Mouse (Mus musculus): ENCODE results near the gene Atg10.
A peak's percentile ranks its signal among the peaks of the same experiment; 100 is the strongest.
"Not testable (repeated sequence)": the region's sequence is repeated elsewhere in the genome, so short reads cannot be mapped to it uniquely, and the experiment has no call there.

The Atg10 gene

DNA sequence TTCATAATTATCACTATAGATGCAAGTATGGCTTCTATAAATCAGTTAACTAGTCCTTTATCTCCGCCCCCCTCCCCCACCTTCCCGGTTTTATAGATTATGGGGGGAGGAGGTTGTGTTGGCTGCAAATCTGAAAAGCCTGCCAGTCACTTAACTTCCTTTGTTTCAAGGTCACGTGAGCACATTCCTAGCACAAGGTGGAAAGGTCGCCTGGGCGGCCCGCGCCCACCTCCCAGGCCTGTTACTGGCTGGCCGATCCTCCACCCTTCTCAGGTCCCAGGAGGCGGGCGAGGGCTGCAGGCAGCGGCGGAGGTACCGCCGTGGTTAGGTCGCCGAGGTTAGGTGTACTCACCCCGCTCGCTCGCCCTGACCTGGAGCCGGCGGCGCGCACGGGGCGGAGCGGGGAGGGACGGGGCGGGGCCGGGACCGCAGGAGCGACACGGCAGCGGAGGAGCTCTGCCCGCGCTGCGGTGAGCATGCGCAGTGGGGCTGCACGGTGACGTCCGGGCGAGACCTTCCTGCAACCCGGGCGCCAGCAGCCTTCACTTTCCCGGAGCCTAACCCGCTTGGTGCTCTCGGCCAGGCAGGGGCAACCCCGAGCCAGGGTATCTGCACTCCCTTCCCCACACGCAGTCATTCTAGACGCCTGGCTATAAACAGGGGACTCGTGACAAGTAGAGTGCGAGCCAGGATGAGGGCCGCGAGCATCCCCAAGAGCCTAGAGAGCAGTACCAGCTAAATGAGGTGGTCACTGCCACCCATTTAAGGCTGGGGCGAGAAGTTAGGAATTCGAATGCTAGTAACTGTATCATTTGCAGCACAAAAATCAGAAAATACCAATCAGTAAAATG, at the start of gene Atg10:
Gene Atg10 (minus strand): TSS at position 382 of the 851 bp plus-strand sequence.
- DNase-seq (ENCODE audit: low read depth): peak; percentile 86

DNA sequence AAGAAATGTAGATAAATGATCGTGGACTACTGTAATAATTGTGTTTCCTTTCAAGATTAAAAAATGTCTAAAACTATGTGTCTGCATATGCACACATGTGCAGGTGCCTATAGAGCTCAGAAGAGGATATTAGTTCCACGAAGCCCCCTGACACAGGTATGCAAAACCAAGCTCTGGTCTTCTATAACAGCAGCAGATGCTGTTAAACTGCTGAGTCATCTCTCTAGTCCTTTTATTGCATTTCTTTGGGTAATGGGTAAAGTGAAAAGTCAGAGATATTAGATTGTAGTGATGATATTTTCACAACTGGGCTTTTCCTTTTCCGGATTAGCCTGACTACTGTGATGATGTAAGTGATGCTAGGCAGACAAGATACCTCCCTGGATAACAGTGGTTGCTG, 28.6 kb upstream of the Atg10 start:
- no peak for DNase-seq (ENCODE audit: low read depth)

DNA sequence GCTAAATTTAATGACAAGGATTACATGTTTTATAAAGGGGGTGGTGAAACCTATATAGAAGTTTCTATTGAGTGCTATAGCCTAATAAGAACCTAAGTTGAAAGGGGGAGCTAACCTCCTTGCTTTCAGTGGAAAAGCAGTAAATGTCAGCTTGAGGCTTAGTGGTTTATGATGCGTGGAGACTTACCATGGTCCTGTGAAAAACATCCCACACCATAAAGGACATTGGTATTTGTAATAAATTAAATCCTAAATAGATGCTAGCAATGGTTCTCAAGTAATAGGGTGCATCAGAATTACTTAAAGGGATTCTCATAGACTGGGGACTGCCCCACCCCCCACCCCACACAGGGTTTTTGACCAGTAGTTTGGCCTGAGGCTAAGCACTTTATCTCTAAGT, 27.9 kb upstream of the Atg10 start:
- no peak for DNase-seq (ENCODE audit: low read depth)

DNA sequence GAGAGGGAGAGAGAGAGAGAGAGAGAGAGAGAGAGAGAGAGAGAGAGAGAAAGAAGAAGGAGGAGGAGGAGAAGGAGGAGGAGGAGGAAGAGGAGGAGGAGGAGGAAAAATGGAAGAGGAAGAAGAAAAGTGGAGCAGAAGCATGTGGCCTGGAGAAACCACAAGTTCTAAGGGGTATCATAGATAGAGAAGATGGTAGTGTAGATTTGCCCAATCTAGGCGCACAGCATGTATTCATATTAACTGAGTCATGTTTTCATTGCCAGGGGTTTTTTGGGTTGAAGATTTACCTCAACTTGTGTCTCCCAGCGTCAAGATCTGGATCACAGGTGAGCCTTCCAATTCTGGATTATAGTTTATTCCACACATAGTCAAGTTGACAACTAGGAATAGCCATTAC, 26.3 kb upstream of the Atg10 start:
- not testable (repeated sequence) for DNase-seq (ENCODE audit: low read depth)

DNA sequence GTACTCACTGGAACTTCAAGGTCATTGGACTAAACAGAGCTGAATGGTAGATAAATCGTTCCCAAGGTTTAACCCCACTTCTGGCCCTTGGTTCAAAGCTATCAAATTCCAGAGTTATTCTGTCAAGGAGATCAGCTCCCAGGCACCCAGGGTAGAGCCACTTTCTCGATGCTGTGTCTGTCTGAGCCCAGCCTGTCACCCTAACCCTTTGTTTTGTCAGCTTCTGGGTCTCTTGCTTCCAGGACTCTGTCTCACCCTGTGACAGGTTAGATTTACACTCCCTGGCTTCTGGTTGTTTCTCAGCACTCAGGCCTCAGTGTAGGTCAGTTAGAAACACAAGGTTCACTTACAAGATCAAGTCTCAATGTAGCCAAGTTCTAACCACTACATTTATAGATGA, 22.7 kb upstream of the Atg10 start:
- DNase-seq (ENCODE audit: low read depth): no peak

DNA sequence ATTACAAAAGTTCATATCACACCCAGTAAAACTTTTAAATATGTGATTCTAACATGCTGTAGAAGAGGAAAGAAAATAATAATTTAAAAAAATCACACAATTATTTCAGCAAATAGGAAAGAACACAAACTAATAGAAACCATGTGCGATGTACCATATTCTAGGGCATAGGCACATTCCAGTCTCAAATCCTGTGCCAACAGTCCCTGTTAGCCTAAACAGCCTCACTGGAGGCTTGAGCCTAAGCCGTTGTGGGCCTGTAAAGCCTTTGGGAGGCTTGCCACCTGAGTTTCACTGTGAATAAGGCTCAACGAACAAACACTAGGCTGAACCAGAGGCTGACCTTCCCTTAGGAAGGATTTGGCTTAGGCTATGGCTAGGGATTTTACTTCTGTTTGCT, 14.2 kb upstream of the Atg10 start:
- DNase-seq (ENCODE audit: low read depth): no peak

DNA sequence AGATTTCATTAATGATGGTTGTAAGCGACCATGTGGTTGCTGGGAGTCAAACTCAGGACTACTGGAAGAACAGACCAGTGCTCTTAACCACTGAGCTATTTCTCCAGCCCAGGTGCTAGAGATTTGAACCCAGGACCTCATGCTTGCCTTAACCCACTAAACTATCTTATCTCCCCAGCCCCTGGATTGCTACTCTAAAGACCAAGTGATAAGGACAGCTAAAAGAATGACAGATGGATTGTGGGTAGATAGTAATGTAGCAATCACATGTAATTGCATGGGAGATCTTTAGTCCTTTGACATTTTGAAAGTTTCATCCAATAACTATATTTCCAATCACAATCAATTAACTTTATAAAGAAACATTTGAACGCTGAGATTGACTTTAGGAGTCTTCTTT, 13.1 kb upstream of the Atg10 start:
- no peak for DNase-seq (ENCODE audit: low read depth)

DNA sequence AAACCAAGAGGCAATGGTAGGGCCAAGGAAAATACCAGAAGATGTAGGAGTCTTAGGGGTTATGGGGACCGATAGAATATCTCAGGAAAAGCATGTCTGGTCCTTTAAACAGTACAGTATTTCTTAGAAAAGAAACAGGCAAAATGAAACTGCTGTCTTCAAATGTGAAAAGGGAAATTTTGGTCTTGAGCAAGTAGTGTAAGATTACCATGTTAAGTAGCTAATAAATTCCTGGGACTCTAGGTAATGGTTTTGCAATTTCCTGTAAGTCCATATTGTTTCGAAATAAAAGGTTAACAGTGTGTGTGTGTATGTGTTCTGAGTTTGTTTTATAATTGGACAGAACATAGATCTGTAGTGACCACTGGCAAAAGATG, 658 bp upstream of the Atg10 start:
- peak; percentile 27 for DNase-seq (ENCODE audit: low read depth)

DNA sequence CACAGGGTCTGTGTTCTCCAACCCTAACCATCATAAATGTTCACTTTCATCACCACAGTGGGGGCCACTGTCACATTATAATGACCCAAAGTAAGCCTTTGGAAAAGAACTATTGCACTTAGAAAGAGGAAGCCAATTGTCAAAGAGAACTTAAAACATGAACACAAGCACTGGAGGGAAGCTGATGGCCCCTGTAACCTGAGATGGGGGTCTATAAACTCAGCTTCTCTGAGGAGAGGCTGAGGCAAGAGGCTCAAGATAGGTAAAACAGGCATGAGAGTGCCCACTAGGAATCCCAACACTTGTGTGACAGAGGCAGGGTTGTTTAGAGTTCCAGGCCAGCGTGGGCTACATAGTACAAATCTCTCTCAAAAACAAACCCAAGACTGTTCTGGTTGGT, 705 bp downstream of the Atg10 start:
- no peak for DNase-seq (ENCODE audit: low read depth)

DNA sequence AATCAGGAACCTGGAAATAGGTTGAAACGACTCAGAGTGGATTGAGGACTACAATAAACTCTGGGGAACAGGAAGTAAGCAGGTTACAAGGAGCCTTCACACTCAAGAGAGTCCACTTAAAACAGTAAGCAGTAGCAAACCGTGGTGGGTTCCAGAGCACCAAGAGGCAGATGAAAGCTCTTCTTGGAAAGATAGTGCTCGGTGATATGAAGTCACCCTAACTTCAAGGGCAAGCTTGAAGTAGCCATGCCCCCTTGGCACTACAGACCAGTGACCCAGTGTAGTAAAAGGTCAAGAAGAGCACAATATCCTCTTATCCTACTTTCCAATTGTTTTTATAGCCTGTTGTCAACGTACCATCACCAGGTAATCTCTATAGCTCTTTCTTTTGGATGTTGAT, 2.1 kb downstream of the Atg10 start:
- DNase-seq (ENCODE audit: low read depth): no peak

DNA sequence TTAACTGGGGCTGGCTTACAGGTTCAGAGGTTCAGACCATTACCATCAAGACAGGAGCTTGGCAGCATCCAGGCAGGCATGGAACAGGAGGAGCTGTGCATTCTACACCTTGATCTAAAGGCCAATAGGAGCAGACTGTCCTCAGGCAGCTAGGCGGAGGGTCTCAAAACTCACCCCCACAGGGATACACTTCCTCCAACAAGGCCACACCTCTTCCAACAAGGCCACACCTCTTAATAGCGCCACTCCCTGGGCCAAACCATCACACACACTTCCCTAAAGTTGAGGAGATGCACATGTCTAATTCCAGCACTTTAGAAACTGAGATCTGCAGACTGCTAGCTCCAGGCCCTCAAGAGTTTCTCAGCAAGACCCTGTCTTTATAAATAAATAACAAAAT, 6.1 kb downstream of the Atg10 start:
- DNase-seq (ENCODE audit: low read depth): no peak

DNA sequence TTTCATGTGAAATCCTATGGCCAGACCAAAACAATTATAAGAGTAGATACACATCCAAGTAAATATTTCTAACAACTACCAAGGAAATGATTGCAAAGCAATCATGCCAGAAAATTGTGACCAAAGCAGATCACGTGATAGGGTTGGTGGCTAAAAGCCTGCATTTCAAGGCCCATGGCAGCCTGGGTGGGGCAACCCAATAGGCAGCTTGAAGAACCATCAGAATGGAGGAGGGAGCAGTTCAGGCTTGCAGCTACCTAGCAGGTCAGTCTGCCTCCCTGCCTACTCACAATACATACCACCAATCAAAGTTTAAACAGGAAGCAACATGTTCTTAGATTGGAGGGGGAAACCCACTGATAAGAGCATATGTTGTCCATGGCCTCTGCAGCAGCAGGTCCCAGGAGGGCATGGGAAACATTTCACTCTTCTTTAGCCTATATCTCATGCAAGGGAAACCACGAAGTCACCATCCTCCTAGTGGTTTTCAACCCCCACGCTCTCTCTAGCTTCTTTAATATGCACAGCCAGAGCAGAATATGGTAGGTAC, 7.0 kb downstream of the Atg10 start:
- DNase-seq (ENCODE audit: low read depth): no peak

DNA sequence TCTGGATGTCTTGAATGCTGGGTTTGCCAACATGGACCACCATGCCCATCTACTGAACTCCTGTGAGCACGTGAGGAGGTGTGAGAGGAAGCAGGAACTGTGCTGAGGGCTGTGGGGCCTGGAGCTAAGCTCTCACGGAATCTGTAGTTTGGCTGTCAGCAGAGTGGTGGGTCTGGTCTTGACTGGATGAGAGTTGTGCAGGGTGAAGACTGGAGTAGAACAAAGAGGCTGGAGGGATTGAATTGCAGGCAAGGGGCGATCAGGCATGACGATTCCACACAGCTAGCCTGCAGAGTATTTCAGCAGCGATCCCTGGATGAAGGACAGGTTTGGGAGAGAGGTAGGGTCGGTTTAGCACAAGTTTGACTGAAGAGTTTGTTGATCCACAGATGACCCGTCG, 10.8 kb downstream of the Atg10 start:
- DNase-seq (ENCODE audit: low read depth): no peak

DNA sequence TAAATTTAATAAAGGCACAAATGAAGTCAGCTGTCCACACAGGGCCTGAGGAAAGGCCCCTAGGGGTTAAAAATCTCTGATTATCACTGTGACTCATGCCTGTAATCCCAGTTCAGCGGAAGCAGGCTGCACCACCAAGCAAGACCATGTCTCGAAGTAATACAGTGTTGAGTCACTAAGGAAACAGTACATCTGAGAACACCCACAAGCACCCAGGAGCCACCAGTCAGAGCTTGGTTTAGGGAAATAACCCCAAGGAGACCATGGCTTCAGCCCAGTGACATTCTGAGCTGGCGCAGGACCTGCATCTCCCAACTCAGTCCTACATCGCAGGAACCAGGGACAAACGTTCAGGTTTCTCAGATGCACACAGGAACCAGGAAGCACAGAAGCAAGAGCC, 17.5 kb downstream of the Atg10 start:
- DNase-seq (ENCODE audit: low read depth): no peak

DNA sequence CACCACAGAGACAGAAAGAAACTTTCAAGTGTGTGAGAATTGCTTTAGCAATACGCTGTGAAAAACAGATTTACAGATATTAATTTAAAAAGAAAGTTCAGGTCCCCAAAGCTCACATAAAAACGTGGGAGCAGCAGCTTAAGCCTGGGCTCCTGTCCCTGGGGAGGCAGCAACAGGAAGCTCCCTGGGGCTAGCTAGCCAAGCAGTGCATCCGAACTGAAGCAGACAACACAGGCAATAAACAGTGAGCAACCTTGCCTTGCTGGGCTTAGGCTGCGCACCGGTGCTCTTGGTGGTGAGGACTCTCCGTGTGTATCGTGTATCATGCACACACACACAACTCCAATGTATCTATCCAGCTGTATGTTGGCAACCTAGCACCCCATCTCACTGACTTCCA, 21.2 kb downstream of the Atg10 start:
- no peak for DNase-seq (ENCODE audit: low read depth)

DNA sequence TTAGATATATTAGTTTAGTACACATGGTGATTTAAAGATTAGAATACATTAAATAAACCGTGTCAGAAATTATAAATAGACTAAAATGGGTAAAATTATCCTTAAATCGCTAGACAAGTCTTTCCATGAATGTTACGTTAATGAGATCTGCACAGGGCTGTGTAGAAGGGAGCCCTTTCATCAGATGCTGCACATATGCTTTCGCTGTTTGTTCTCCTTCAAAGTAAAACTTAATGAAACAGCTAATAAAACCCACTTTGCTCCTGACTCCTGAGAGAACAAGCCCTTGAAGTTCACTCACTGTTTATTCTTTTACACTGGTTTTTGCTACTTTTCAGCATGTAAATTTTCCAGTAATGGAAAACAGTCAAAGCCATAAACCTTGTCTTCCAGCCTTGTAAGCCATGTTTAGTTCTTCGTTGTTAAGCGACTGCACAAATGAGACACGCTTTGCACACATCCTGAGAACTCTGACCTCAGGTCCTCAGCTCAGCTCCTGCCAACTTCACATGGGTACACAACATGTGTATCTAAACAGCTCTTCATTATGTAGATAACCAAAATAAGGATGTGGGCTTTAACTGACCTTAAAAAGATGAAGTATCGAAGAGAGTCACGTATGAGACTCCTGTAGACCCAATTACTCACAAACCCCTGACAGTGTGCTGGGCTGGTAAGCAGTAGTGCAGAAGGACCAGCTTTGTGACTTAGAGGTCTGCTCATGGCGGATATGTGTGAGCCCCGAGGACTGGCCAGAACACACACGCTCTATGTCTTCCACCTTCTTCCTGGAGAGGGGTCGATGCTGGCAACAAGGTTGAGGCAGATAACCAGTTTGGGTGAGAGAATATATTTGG, 36.2 kb downstream of the Atg10 start:
- DNase-seq (ENCODE audit: low read depth): no peak

DNA sequence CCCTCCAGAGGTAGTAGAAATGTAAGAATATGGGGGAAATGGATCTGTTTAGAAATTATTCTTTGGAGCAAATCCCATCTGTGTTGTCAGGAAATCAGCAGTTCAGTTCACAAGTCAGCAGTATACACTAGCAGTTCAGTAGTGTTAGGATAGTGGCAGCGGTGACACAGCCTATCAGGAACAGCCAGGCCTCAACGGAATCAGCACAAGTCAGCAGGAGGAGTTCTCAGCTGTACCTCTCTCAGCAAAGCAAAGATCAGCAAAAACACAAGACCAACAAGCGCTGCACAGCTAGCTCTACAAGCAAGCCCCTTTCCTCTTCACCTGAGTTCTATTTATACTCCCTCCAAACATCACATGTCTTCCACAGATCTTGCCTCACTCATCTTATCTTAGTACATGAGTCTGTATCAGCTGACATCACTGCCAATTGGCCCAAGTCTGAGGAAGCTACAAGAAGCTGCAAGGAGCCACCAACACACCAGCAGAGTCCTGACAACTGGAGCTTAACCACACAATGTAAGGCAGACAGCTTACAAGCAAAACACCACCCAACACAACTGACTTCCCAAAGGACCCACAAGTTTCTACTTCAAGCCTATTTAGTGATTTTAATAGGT, 38.4 kb downstream of the Atg10 start:
- no peak for DNase-seq (ENCODE audit: low read depth)

DNA sequence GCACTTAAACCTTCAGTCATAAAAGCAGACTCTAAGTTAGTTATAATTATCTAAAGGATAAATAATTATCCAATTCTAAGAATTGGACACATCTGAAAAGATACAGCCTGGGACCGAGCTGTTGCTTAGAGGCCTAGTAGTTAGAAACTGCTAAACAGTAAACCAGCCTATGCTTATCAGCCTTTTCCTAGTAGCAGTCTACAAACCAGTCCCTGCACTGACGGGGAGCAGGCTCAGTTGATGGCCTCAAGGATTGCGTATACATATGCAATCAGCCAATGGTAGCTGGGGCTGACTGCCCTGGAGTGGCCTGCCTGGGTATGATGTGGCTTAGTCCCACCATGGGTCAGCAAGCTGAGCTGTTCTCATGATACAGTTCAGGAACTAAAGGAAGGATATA, 39.5 kb downstream of the Atg10 start:
- DNase-seq (ENCODE audit: low read depth): no peak

DNA sequence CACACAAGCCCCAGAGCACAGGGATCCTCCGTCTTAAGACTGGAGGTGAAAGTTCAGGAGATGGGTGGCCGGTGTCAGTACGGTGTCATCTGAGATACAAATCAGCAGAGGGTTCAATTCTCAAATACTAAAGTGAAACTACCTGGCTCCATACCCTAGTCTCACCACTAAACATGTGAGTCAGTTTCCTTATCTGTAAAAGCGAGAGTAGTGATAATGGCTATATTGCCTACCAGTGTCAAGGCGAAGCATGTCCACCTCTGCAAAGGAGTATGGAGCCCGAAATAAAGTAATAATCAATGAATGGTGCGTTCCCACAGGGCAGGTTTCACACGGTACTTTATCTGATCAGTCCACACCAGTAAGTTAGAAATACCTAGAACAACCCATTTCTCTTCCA, 43.4 kb downstream of the Atg10 start:
- no peak for DNase-seq (ENCODE audit: low read depth)

DNA sequence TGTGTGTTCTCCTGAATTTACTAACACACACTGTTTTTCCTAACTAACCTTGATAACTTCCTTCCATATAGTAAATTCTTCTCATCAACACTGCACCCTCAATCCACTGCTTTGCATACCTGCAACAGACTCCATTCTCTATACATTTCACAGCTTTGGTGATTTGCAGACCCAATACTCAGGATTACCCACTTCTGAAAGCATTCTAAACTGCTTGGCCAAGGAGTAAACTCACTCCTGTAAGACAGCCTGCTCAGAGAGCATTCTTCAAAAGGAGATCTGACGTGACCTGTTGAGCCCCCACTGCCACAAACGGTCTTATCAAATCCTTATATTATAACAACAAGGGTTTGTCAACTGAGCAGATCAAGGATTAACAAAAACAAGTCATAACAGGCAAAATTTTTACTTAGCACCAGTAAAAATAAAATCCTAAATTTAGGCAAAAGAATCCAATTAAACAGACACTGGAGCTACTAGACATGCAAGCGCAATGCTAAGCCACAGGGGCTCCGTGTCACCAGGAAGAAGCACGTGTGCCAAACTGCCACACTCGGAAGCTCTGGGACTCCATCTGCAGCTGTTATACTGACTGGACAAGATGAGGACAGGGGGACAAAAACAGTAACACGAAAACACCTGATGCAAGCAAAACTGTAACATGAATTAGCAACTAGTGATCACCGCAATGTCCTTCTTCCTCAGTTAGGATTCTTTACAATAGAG, 44.4 kb downstream of the Atg10 start:
- DNase-seq (ENCODE audit: low read depth): no peak

DNA sequence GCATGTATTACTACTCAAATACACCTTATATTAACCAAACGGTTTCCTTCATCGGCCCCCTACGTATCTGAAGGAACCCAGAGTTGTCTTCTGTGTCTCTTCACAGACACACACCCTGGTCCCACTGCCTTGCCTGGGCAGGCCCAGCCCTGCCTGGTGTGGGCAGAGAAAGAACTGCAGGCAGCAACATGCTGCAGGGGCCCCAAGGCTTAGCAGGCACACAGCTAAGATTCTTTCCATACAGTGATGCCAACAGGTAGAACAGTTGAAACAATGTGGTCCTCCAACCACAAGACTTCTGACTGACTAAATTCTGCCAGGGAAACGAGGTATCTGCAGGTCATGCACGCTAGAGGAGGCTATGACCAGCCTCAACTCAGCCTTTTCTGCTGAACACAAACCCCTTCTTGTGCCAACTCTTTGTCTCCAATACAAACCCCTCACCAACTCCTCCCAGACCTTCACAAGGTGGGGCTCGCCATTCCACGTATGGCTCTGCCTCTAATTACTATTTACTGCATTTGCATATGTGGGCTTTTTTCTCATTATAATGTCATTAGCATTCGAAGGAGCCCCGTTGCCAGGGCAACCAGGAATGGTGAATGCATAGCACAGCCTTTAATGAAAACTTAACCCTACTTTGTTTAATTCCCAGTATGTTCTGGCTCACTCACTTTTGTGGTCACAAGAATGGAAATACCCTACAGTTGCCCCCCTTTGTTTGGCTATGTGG, 45.2 kb downstream of the Atg10 start:
- DNase-seq (ENCODE audit: low read depth): no peak
